Mouse (Mus musculus) heart, embryonic 16.5 days (tissue): ENCODE data around the gene Actl11. TPM values are rescaled to one million over a fixed set of nuclear protein-coding genes. Genes with fewer than 3 reads are reported as not detected.

Experiments used
- ATAC-seq: fragments of 200-750 bp; cut with Nextera tagmentation; replicated peaks from 2 replicates; pipeline ENCODE4 v1.8.0; 2017; ENCODE audit warnings: moderate number of reproducible peaks; ENCODE audit not compliant: insufficient read depth, low FRiP score; ENCODE audit errors: extremely low read depth
- H3K27ac ChIP-seq: fragments of 300-500 bp; sonication (generic); 2 replicates; pipeline ENCODE4 v1.5.1; 2014; ENCODE audit warnings: mild to moderate bottlenecking, low read length, control low read depth, moderate library complexity
- H3K27me3 ChIP-seq: fragments of 300-500 bp; sonication (generic); 2 replicates; pipeline ENCODE4 v1.6.1; 2014; ENCODE audit warnings: low read length, mixed read lengths; ENCODE audit not compliant: control insufficient read depth, insufficient read depth
- H3K36me3 ChIP-seq: fragments of 300-500 bp; sonication (generic); 2 replicates; pipeline ENCODE4 v1.6.1; 2014; ENCODE audit not compliant: control insufficient read depth, insufficient read depth
- H3K4me1 ChIP-seq: fragments of 300-500 bp; sonication (generic); 2 replicates; pipeline ENCODE4 v1.6.1; 2014; ENCODE audit warnings: low read length, mixed read lengths; ENCODE audit not compliant: control insufficient read depth, insufficient read depth
- H3K4me2 ChIP-seq: fragments of 300-500 bp; sonication (generic); 2 replicates; pipeline ENCODE4 v1.6.1; 2014; ENCODE audit warnings: low read depth, mild to moderate bottlenecking, control low read depth, low read length
- H3K4me3 ChIP-seq: fragments of 300-500 bp; sonication (generic); 2 replicates; pipeline ENCODE4 v1.5.1; 2014; ENCODE audit warnings: mild to moderate bottlenecking, control low read depth, low read length
- H3K9ac ChIP-seq: fragments of 300-500 bp; sonication (generic); 2 replicates; pipeline ENCODE4 v1.6.1; 2014; ENCODE audit warnings: low read length, control low read depth
- H3K9me3 ChIP-seq: fragments of 300-500 bp; sonication (generic); replicated peaks from 2 replicates; pipeline ENCODE4 v1.6.1; 2016; ENCODE audit warnings: low read length; ENCODE audit not compliant: control insufficient read depth
- WGBS: fragments of 180-500 bp; shearing (Covaris S2); extraction: QIAGEN DNeasy Blood & Tissue Kit; methylation state at CpG from one replicate; pipeline ENCODE4 v1.1.7; 2014; 5-methylcytosine and 5-hydroxymethylcytosine counted together
- polyA plus RNA-seq: library from polyadenylated mRNA; unstranded; fragments of >200 nt; fragmentation: Nextera tagmentation; extraction: Ambion mirVana; gene quantifications from 2 replicates; pipeline ENCODE4 v1.2.1, GENCODE M21; 2015

Actl11 gene
- polyA plus RNA-seq, 1 experiment from 2014 or later, result not detected

- 0 out of 2 replicates have a peak, but pooled peaks have one; percentile 33 for ATAC-seq
- peak overlapping the region; percentile 35 for H3K4me3 ChIP-seq
- 12% methylated on average over 44 of the region's 44 CpGs for WGBS
- peaks cover 9% of the 10 kb centered on the region for H3K4me1 ChIP-seq
- peak overlapping the region; percentile 60 for H3K9ac ChIP-seq
- H3K36me3 ChIP-seq, result 0 out of 2 replicates have a peak, but pooled peaks cover 2% of the 10 kb centered on the region
- H3K27me3 ChIP-seq, result peaks cover 9% of the 10 kb centered on the region
- peak overlapping the region; percentile 63 for H3K4me2 ChIP-seq
- no peaks in the 10 kb centered on the region for H3K9me3 ChIP-seq
- H3K27ac ChIP-seq, result no peak overlapping the region
Observed at GRCm38 (mm10) chr9:107900840-107901626, 27.2 kb upstream of the Actl11 start.

DNA sequence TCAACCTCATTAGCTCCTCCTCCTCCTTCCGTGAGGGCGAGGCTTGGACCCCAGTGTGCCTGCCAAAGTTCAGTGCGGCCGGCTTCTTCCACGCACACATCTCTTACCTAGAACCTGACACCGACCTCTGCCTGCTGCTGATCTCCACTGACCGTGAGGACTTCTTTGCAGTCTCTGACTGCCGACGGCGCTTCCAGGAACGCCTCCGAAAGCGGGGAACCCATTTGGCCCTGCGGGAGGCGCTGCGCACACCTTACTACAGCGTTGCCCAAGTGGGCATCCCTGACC lies 26.7 kb upstream of the Actl11 start:
- H3K9me3 ChIP-seq, result no peaks in the 10 kb centered on the region
- WGBS, result 28% methylated on average over 17 of the region's 17 CpGs
- peaks cover 9% of the 10 kb centered on the region for H3K27me3 ChIP-seq
- H3K36me3 ChIP-seq, result 0 out of 2 replicates have a peak, but pooled peaks cover 2% of the 10 kb centered on the region
- no peak for ATAC-seq
- H3K4me1 ChIP-seq, result peaks cover 14% of the 10 kb centered on the region
- no peak overlapping the region for H3K9ac ChIP-seq
- peak overlapping the region; percentile 63 for H3K4me2 ChIP-seq
- H3K27ac ChIP-seq, result no peak overlapping the region
- peak overlapping the region; percentile 35; the same call in 1 of the 2 replicates for H3K4me3 ChIP-seq

DNA sequence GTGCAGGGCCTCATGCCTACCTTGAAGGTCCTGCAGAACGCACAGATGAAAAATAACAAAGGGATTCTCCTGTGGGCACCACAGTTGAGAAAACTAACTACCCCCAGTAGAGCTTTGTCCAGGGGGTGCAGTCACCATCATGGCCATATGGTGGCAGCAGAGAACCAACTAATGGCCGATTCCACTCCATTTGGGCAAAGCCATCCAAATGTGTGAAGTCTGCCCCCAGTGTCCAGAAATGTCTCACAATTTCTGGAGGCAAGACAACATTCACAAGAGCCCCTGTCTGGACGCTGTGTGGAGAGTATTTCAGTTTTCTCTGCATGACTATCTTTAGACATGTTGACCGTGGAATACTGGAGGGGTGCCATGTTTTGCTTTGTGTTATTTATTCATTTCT lies 23.5 kb upstream of the Actl11 start:
- WGBS, result 1% methylated on average over 4 of the region's 4 CpGs
- peak; percentile 25; the same call in 1 of the 2 replicates for ATAC-seq

DNA sequence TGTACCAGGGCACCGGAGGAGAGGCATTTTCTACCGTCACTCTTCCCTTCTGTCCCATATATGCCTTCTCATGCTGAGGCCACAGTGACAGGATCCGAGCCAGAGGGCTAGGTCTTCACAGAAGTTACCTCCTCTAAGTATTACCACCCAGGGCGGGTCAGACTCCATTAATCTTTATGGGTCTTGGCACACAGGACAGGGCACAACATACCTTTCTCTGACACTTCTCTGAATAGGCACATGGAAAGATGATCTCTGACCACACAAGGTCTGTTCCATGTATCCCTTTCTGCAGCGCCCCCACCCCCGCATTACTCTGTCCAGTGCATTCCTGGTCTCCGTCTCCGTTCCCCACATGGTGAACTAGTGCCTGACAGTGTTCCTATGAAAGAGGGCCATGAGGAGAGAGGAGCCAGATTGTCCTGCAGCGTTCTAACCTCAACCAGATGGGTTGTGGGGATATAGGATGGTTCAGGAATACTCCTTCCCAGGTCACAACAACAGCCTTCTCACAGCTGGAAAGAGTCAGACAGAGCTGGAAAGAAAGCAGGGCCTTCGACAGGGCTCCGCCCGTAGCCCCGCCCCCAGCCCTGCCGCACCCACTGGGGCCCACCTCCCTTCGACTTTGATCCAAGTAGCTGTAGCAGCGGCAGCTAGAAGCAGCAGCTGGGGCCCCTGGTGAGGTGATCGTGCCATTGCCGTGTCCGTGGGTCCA lies 21.9 kb upstream of the Actl11 start, which contains the start of gene Mst1r:
Gene Mst1r, plus strand, starts transcription at position 622 of the 715 bp plus-strand sequence.
- H3K4me3 ChIP-seq, result peak within 1 kb of the TSS; percentile 54
- H3K27me3 ChIP-seq, result no peaks in the 10 kb centered on the region; the same call in 1 of the 2 replicates
- H3K9ac ChIP-seq, result peak within 1 kb of the TSS; percentile 74
- H3K27ac ChIP-seq, result peak within 1 kb of the TSS; percentile 38; the same call in 1 of the 2 replicates
- no peaks in the 10 kb centered on the region for H3K9me3 ChIP-seq
- H3K36me3 ChIP-seq, result no peaks in the 10 kb centered on the region
- H3K4me2 ChIP-seq, result peak within 1 kb of the TSS; percentile 88
- 17% methylated on average over 19 of the region's 19 CpGs for WGBS
- peak; percentile 75 for ATAC-seq
- H3K4me1 ChIP-seq, result peaks cover 20% of the 10 kb centered on the region

More for the DNA sequence above, 23.5 kb upstream of the Actl11 start:
- Histone ChIP-seq H3K4me3 (no peak overlapping the region), H3K27ac (peak overlapping the region; percentile 17; the same call in 1 of the 2 replicates), H3K9me3 (no peaks in the 10 kb centered on the region), H3K36me3 (0 out of 2 replicates have a peak, but pooled peaks cover 2% of the 10 kb centered on the region), H3K27me3 (peaks cover 9% of the 10 kb centered on the region), H3K4me2 (no peak overlapping the region), H3K4me1 (peaks cover 26% of the 10 kb centered on the region), H3K9ac (0 out of 2 replicates have a peak overlapping the region, but pooled peaks have one; percentile 8)

DNA sequence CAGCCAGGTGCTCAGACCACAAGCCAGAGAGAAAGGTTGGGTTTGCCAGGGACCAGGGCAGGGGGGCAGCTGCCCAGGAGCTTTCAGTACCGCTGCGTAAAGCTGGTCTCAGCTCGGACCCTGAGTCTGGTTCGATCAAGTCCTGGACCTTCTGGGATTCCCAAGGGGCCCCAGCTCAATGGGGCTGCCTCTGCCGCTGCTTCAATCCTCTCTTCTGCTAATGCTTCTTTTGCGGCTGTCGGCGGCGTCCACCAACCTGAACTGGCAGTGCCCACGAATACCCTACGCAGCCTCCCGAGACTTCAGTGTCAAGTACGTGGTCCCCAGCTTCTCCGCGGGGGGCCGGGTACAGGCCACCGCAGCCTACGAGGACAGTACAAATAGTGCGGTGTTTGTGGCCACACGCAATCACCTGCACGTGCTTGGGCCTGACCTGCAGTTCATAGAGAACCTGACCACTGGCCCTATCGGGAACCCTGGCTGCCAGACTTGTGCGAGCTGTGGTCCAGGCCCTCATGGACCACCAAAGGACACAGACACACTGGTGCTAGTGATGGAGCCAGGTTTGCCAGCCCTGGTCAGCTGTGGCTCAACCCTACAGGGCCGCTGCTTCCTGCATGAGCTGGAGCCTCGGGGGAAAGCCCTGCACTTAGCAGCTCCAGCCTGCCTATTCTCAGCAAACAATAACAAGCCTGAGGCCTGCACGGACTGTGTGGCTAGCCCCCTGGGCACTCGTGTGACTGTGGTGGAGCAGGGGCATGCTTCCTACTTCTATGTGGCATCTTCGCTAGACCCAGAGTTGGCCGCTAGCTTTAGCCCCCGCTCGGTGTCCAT lies 21.1 kb upstream of the Actl11 start:
- peak overlapping the region; percentile 88 for H3K4me2 ChIP-seq
- peak overlapping the region; percentile 54 for H3K4me3 ChIP-seq
- H3K27me3 ChIP-seq, result no peaks in the 10 kb centered on the region; the same call in 1 of the 2 replicates
- no peaks in the 10 kb centered on the region for H3K9me3 ChIP-seq
- peak overlapping the region; percentile 18; the same call in 1 of the 2 replicates for H3K27ac ChIP-seq
- H3K4me1 ChIP-seq, result peaks cover 20% of the 10 kb centered on the region
- no peaks in the 10 kb centered on the region for H3K36me3 ChIP-seq
- peak overlapping the region; percentile 74 for H3K9ac ChIP-seq
- no peak for ATAC-seq
- 50% methylated on average over 31 of the region's 31 CpGs for WGBS

DNA sequence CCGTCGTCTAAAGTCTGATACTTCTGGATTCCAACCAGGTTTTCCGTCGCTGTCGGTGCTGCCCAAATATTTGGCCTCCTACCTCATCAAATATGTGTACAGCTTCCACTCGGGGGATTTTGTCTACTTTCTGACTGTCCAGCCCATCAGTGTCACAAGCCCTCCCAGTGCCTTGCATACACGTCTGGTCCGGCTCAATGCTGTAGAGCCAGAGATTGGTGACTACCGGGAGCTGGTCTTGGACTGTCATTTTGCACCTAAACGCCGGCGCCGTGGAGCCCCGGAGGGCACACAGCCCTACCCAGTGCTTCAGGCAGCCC lies 20.5 kb upstream of the Actl11 start:
- H3K27me3 ChIP-seq, result no peaks in the 10 kb centered on the region; the same call in 1 of the 2 replicates
- no peaks in the 10 kb centered on the region for H3K9me3 ChIP-seq
- H3K4me1 ChIP-seq, result peaks cover 20% of the 10 kb centered on the region
- no peak for ATAC-seq
- peak overlapping the region; percentile 54 for H3K4me3 ChIP-seq
- H3K36me3 ChIP-seq, result no peaks in the 10 kb centered on the region
- peak overlapping the region; percentile 88 for H3K4me2 ChIP-seq
- WGBS, result 70% methylated on average over 14 of the region's 14 CpGs
- H3K9ac ChIP-seq, result peak overlapping the region; percentile 50
- peak overlapping the region; percentile 13; the same call in 1 of the 2 replicates for H3K27ac ChIP-seq

DNA sequence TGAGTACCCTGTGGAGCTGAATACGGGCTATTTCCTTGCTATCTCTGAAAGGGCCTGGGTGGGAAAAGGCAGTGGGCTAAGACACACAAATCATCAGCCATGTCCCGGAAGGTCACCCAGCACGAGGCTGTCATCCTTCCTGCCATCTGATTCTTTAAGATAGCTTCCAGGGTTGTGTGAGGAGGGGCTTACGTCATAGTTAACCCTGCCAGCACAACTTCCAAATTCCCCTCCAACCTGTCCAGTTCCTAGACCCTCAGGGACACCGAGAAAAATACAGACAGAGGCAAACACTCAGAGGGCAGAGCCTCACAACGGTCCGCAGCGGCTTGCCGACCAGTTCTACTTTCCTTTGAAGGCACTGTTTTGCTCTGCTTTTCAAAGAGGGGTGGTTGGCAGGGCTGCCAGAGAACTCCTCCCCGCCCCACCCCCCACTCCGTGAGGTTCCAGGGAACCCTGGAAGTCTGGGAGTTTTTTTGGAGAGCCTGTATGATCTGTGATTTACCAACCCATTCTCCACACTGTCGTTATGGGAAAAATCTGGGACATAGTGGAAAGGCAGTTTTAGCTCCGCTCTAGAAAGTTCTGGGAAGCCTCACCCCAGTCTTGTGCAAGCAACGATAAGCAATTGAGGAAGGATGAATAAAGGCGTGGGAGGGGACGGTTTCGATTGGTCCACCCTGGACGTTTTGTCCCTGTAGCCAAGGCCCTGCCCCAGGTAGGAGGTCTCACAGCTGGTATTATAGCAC lies 19.7 kb upstream of the Actl11 start:
- 39% methylated on average over 18 of the region's 18 CpGs for WGBS
- H3K36me3 ChIP-seq, result no peaks in the 10 kb centered on the region
- H3K4me2 ChIP-seq, result peak overlapping the region; percentile 88
- peaks cover 20% of the 10 kb centered on the region for H3K4me1 ChIP-seq
- H3K9ac ChIP-seq, result peak overlapping the region; percentile 50
- peak overlapping the region; percentile 31 for H3K27ac ChIP-seq
- peak overlapping the region; percentile 54 for H3K4me3 ChIP-seq
- H3K27me3 ChIP-seq, result no peaks in the 10 kb centered on the region; the same call in 1 of the 2 replicates
- no peak for ATAC-seq
- no peaks in the 10 kb centered on the region for H3K9me3 ChIP-seq
